Mouse (Mus musculus) layer of hippocampus, postnatal 14 days (tissue): ENCODE results near the gene Lamp1. TPM values are rescaled to one million over a fixed set of nuclear protein-coding genes. Genes with fewer than 3 reads are reported as not detected.
A peak's percentile ranks its signal among the peaks of the same experiment; 100 is the strongest.

Source experiments
- DNase-seq, 2 experiments: peaks; one replicate each; pipeline ENCODE4 v3.0.0; 2021 to 2022; ENCODE audit warnings: low spot score in 2 of 2, mixed read lengths in 1 of 2
- long read RNA-seq, 2 experiments: library from polyadenylated mRNA; stranded (forward); transcript quantifications; one replicate each; pipeline ENCODE4 v2.0.0; 2021
- total RNA-seq, 2 experiments: library from RNA; stranded (reverse); gene quantifications; 2 replicates each; pipeline ENCODE4 v1.2.3; 2021

The Lamp1 gene
- 100 to 1,000 TPM; 318 to 321 TPM for total RNA-seq
- long read RNA-seq, experiment 1, transcript Lamp1-201 (9 exons, 2,229 nt), result major isoform, 456 of 533 reads
- long read RNA-seq, experiment 1, partial matches to known transcripts, result 17 of 533 reads
- long read RNA-seq, experiment 1, other reads (novel, unspliced or antisense), result 60 of 533 reads
- long read RNA-seq, experiment 2, transcript Lamp1-201 (9 exons, 2,229 nt), result major isoform, 495 of 577 reads
- long read RNA-seq, experiment 2, partial matches to known transcripts, result 47 of 577 reads
- long read RNA-seq, experiment 2, other reads (novel, unspliced or antisense), result 35 of 577 reads

- peak; percentile 97 to 99 for DNase-seq
Observed at GRCm38 (mm10) chr8:13158718-13159376, at the start of gene Lamp1. Gene Lamp1, plus strand, starts transcription at chr8:13159161.

- DNase-seq, result no peak
Observed at GRCm38 (mm10) chr8:13109416-13109960, 49.5 kb upstream of the Lamp1 start.

GRCm38 (mm10) chr8:13111917-13112316, 47.0 kb upstream of the Lamp1 start:
- no peak for DNase-seq

- no peak for DNase-seq
Observed at GRCm38 (mm10) chr8:13113232-13113631, 45.7 kb upstream of the Lamp1 start.

GRCm38 (mm10) chr8:13117096-13117495, 41.9 kb upstream of the Lamp1 start:
- DNase-seq, result no peak

GRCm38 (mm10) chr8:13118516-13118915, 40.4 kb upstream of the Lamp1 start:
- no peak for DNase-seq

- no peak for DNase-seq
Observed at GRCm38 (mm10) chr8:13120882-13121665, 37.9 kb upstream of the Lamp1 start.

- DNase-seq, result no peak
Observed at GRCm38 (mm10) chr8:13122887-13123421, 36.0 kb upstream of the Lamp1 start.

- DNase-seq, result no peak
Observed at GRCm38 (mm10) chr8:13124897-13125296, 34.1 kb upstream of the Lamp1 start.

- DNase-seq, result peak; percentile 17 to 33
Observed at GRCm38 (mm10) chr8:13132220-13132619, 26.7 kb upstream of the Lamp1 start.

- no peak for DNase-seq
Observed at GRCm38 (mm10) chr8:13139641-13140182, 19.2 kb upstream of the Lamp1 start.

- DNase-seq, result no peak
Observed at GRCm38 (mm10) chr8:13141681-13142080, 17.3 kb upstream of the Lamp1 start.

- no peak for DNase-seq
Observed at GRCm38 (mm10) chr8:13148476-13148875, 10.5 kb upstream of the Lamp1 start.

- no peak for DNase-seq
Observed at GRCm38 (mm10) chr8:13149287-13149686, 9.7 kb upstream of the Lamp1 start.

GRCm38 (mm10) chr8:13149866-13150265, 9.1 kb upstream of the Lamp1 start:
- DNase-seq, result no peak

- DNase-seq, result no peak
Observed at GRCm38 (mm10) chr8:13150929-13151328, 8.0 kb upstream of the Lamp1 start.

- no peak for DNase-seq
Observed at GRCm38 (mm10) chr8:13154099-13154498, 4.9 kb upstream of the Lamp1 start.

- no peak for DNase-seq
Observed at GRCm38 (mm10) chr8:13155358-13155757, 3.6 kb upstream of the Lamp1 start.

- no peak for DNase-seq
Observed at GRCm38 (mm10) chr8:13156327-13157097, 2.4 kb upstream of the Lamp1 start.

- DNase-seq, result no peak
Observed at GRCm38 (mm10) chr8:13159377-13159881, 468 bp downstream of the Lamp1 start.
